In genomic region chr7:127118671-127119445, GRCm38 (mm10) we compare ENCODE assay signal across 18 mouse cellular contexts. TPM values are rescaled to one million over a fixed set of nuclear protein-coding genes. Genes with fewer than 3 reads are reported as not detected.
A peak's percentile ranks its signal among the peaks of the same experiment; 100 is the strongest.
DNase-seq lines count a peak whose midpoint lies in the region; ATAC-seq lines count a peak whose summit lies in the region.
"Had no signal": no experiment of that assay in that cellular context is flagged by ENCODE, and none has a peak within 500 bp of the region (broad histone marks: within the 10 kb centered on the region; RNA-seq: fewer than 3 reads in every experiment).

No protein-coding gene starts in this region.

- no peak for ATAC-seq in kidney, embryonic 15.5 days (replicated peaks; ENCODE audit: low FRiP score)
- ATAC-seq in monocyte, adult 5-6 weeks (replicated peaks; ENCODE audit: insufficient number of reproducible peaks, low FRiP score, low TSS enrichment, poor library complexity, severe bottlenecking): peak; percentile 63

- H3K36me3 ChIP-seq in kidney, embryonic 15.5 days: no peaks in the 10 kb centered on the region
- H3K36me3 ChIP-seq: forebrain, embryonic 12.5 days; heart, embryonic 12.5 days; neural tube, embryonic 13.5 days had no signal

- peak; percentile 40 for DNase-seq in kidney, adult 11 months
- DNase-seq in lung, postnatal 36 days: peak; percentile 56
- DNase-seq in lung, postnatal 14 days: no peak
- peak; percentile 39 for DNase-seq in embryo, embryonic 9.5 days (ENCODE audit: extremely low spot score)
- DNase-seq in layer of hippocampus, adult 8-10 months (ENCODE audit: low spot score in 2 of 2): no peak
- DNase-seq in urinary bladder, postnatal 25 days (ENCODE audit: low spot score): no peak
- DNase-seq: gastrocnemius, postnatal 36 days; lung, adult 2 months had no signal

- H3K4me3 ChIP-seq in kidney, embryonic 15.5 days (replicated peaks): no peak overlapping the region
- H3K4me3 ChIP-seq: forebrain, embryonic 12.5 days; heart, embryonic 12.5 days; neural tube, embryonic 13.5 days had no signal

- no peak overlapping the region for H3K4me2 ChIP-seq in kidney, embryonic 15.5 days
- H3K4me2 ChIP-seq: forebrain, embryonic 12.5 days; heart, embryonic 12.5 days; neural tube, embryonic 13.5 days had no signal

- H3K9me3 ChIP-seq in kidney, embryonic 15.5 days (replicated peaks): no peaks in the 10 kb centered on the region
- H3K9me3 ChIP-seq: forebrain, embryonic 12.5 days; neural tube, embryonic 13.5 days had no signal

- peaks cover 42% of the 10 kb centered on the region for H3K4me1 ChIP-seq in kidney, embryonic 15.5 days

- 54% methylated on average over 14 of the region's 14 CpGs for WGBS in kidney, embryonic 15.5 days

- no peak overlapping the region for H3K9ac ChIP-seq in kidney, embryonic 15.5 days
- H3K9ac ChIP-seq: forebrain, embryonic 12.5 days; heart, embryonic 12.5 days; neural tube, embryonic 13.5 days had no signal

- peaks cover 34% of the 10 kb centered on the region for H3K27me3 ChIP-seq in kidney, embryonic 15.5 days

- H3K27ac ChIP-seq in kidney, embryonic 15.5 days: no peak overlapping the region
- H3K27ac ChIP-seq: forebrain, embryonic 12.5 days; neural tube, embryonic 13.5 days had no signal

RNA-seq across cellular contexts. Expression of gene Qprt, which starts 3.2 kb away (rescaled TPM):
- 16.7 and 19.0 TPM in 2 replicates for polyA plus RNA-seq in kidney, embryonic 15.5 days (2015; fragmentation: Nextera tagmentation; extraction: Ambion mirVana)
- 5.1 to 16.1 TPM (median 9.1 TPM) in 3 replicates for total RNA-seq in monocyte, adult 5-6 weeks (2017)
- 1 to 10 TPM in 1 of 4 experiments, under 1 TPM in 3; 0.22 to 1.1 (median 0.53) TPM for total RNA-seq in layer of hippocampus, adult 8-10 months (2022)
- polyA plus RNA-seq: C2C12 had no signal

RNA-seq across cellular contexts. Expression of gene Spn, which starts 18.8 kb away (rescaled TPM):
- 0.32 and 0.37 TPM in 2 replicates for polyA plus RNA-seq in kidney, embryonic 15.5 days (2015; fragmentation: Nextera tagmentation; extraction: Ambion mirVana)
- total RNA-seq in monocyte, adult 5-6 weeks (2017): 1,218 to 1,278 TPM (median 1,233 TPM) in 3 replicates
- total RNA-seq in layer of hippocampus, adult 8-10 months (2022): under 1 TPM; 0.29 to 0.68 (median 0.46) TPM

RNA-seq across cellular contexts. Expression of gene AI467606, which starts 27.7 kb away (rescaled TPM):
- 3.3 and 3.8 TPM in 2 replicates for polyA plus RNA-seq in kidney, embryonic 15.5 days (2015; fragmentation: Nextera tagmentation; extraction: Ambion mirVana)
- 34.3 to 52.4 TPM (median 39.3 TPM) in 3 replicates for total RNA-seq in monocyte, adult 5-6 weeks (2017)
- total RNA-seq in layer of hippocampus, adult 8-10 months (2022): 1 to 10 TPM; 1.2 to 3.7 (median 2.3) TPM

RNA-seq across cellular contexts. Expression of gene Zg16, which starts 31.7 kb away (rescaled TPM):
- not detected in 2 replicates for polyA plus RNA-seq in kidney, embryonic 15.5 days (2015; fragmentation: Nextera tagmentation; extraction: Ambion mirVana)
- total RNA-seq in monocyte, adult 5-6 weeks (2017): not detected in 3 replicates
- not detected for total RNA-seq in layer of hippocampus, adult 8-10 months (2022)
- total RNA-seq: ES-E14; gastrocnemius, postnatal 36 days; layer of hippocampus, postnatal 10 days; left cerebral cortex, postnatal 10 days had no signal
- polyA plus RNA-seq: C2C12; embryonic facial prominence, embryonic 14.5 days; forebrain, embryonic 12.5 days; heart, embryonic 12.5 days; neural tube, embryonic 13.5 days had no signal

Comparison
In these comparisons a context has a peak if more than half of its experiments do, and no peak if none do; other contexts are left out.
1. DNase-seq: peak in kidney, adult 11 months (single experiment), lung, postnatal 36 days (single experiment) and embryo, embryonic 9.5 days (single experiment); none in lung, postnatal 14 days (single experiment), layer of hippocampus, adult 8-10 months (0 of 2) and urinary bladder, postnatal 25 days (single experiment).
2. RNA of gene Spn, which starts 18.8 kb away (total RNA-seq): 1,218 to 1,278 TPM in monocyte, adult 5-6 weeks; 0.29 to 0.68 TPM in layer of hippocampus, adult 8-10 months; every median in the first group is over 100 times any median in the second.